ENCODE assay signal across 19 mouse cellular contexts in genomic region chr10:94926297-94926696, GRCm38 (mm10). TPM values are rescaled to one million over a fixed set of nuclear protein-coding genes. Genes with fewer than 3 reads are reported as not detected.
DNase-seq lines count a peak whose midpoint lies in the region; ATAC-seq and TF ChIP-seq lines count a peak whose summit lies in the region.
"Had no signal": no experiment of that assay in that cellular context is flagged by ENCODE, and none has a peak within 500 bp of the region (broad histone marks: within the 10 kb centered on the region; RNA-seq: fewer than 3 reads in every experiment).

No protein-coding gene starts in this region.

- no peak for TF ChIP-seq POLR2A in brain, embryonic 14.5 days (IDR thresholded peaks at IDR 0.05; ENCODE audit: borderline replicate concordance, extremely low read depth, insufficient read depth, insufficient read length, poor library complexity, severe bottlenecking)

- no peak overlapping the region for H3K4me2 ChIP-seq in hindbrain, embryonic 14.5 days (replicated peaks)
- H3K4me2 ChIP-seq in hindbrain, embryonic 16.5 days (ENCODE audit: low read length): no peak overlapping the region
- no peak overlapping the region for H3K4me2 ChIP-seq in forebrain, embryonic 14.5 days (ENCODE audit: low read length)
- H3K4me2 ChIP-seq in midbrain, embryonic 14.5 days (ENCODE audit: low read length): no peak overlapping the region
- H3K4me2 ChIP-seq: limb, embryonic 15.5 days had no signal

- H3K27me3 ChIP-seq in hindbrain, embryonic 14.5 days (ENCODE audit: control insufficient read depth, insufficient read depth, low read length): no peaks in the 10 kb centered on the region
- no peaks in the 10 kb centered on the region for H3K27me3 ChIP-seq in hindbrain, embryonic 16.5 days (replicated peaks; ENCODE audit: control insufficient read depth, insufficient read depth, low read length)
- no peaks in the 10 kb centered on the region for H3K27me3 ChIP-seq in forebrain, embryonic 14.5 days (replicated peaks; ENCODE audit: control insufficient read depth, insufficient read depth, low read length)
- H3K27me3 ChIP-seq in midbrain, embryonic 14.5 days (ENCODE audit: control insufficient read depth, insufficient read depth, low read length): no peaks in the 10 kb centered on the region
- H3K27me3 ChIP-seq: limb, embryonic 15.5 days; megakaryocyte, embryonic 14.5 days had no signal

- DNase-seq in hindbrain, embryonic 14.5 days (ENCODE audit: low spot score): no peak
- DNase-seq in brain, embryonic 14.5 days (ENCODE audit: low read depth): peak; percentile 67
- DNase-seq in forebrain, embryonic 14.5 days (ENCODE audit: low spot score): peak; percentile 33
- DNase-seq in midbrain, embryonic 14.5 days: no peak
- no peak for DNase-seq in thymus, postnatal 14 days
- DNase-seq in thymus, postnatal 4 days: no peak
- DNase-seq: adrenal gland, postnatal 14 days; cerebellum, adult 11-12 months; cerebellum, postnatal 14 days; kidney, adult 18-20 months; kidney, postnatal 10 days; lung, adult 2 months; thymus, postnatal 36 days had no signal

- peaks cover 26% of the 10 kb centered on the region; the same call in 1 of the 2 replicates for H3K4me1 ChIP-seq in hindbrain, embryonic 14.5 days (replicated peaks; ENCODE audit: control insufficient read depth, insufficient read depth, low read length)
- peaks cover 5% of the 10 kb centered on the region; the same call in 1 of the 2 replicates for H3K4me1 ChIP-seq in hindbrain, embryonic 16.5 days (ENCODE audit: control insufficient read depth, insufficient read depth, low read depth, low read length)
- H3K4me1 ChIP-seq in forebrain, embryonic 14.5 days (ENCODE audit: control insufficient read depth, insufficient read depth, low read length): peaks cover 14% of the 10 kb centered on the region; the same call in 1 of the 2 replicates
- H3K4me1 ChIP-seq in midbrain, embryonic 14.5 days (ENCODE audit: control insufficient read depth, insufficient read depth, low read length): peaks cover 13% of the 10 kb centered on the region; the same call in 1 of the 2 replicates
- H3K4me1 ChIP-seq: limb, embryonic 15.5 days had no signal

- no peaks in the 10 kb centered on the region for H3K9me3 ChIP-seq in hindbrain, embryonic 14.5 days (ENCODE audit: control insufficient read depth, low read length)
- H3K9me3 ChIP-seq in hindbrain, embryonic 16.5 days (ENCODE audit: control insufficient read depth, low read length): no peaks in the 10 kb centered on the region
- no peaks in the 10 kb centered on the region for H3K9me3 ChIP-seq in forebrain, embryonic 14.5 days (replicated peaks; ENCODE audit: control insufficient read depth, low read length)
- H3K9me3 ChIP-seq in midbrain, embryonic 14.5 days (ENCODE audit: control insufficient read depth, low read length): no peaks in the 10 kb centered on the region
- H3K9me3 ChIP-seq: G1E; heart, embryonic 10.5 days; limb, embryonic 15.5 days; megakaryocyte, embryonic 14.5 days had no signal

- TF ChIP-seq CTCF in brain, embryonic 14.5 days (IDR thresholded peaks at IDR 0.05; ENCODE audit: borderline replicate concordance, extremely low read depth, insufficient read depth, insufficient read length): no peak

- 22% methylated on average over 3 of the region's 3 CpGs for WGBS in hindbrain, embryonic 14.5 days
- WGBS in hindbrain, embryonic 16.5 days: 23% methylated on average over 3 of the region's 3 CpGs
- 1% methylated on average over 3 of the region's 3 CpGs for WGBS in forebrain, embryonic 14.5 days
- WGBS in midbrain, embryonic 14.5 days: 13% methylated on average over 3 of the region's 3 CpGs

- H3K9ac ChIP-seq in hindbrain, embryonic 14.5 days: no peak overlapping the region
- H3K9ac ChIP-seq in hindbrain, embryonic 16.5 days (ENCODE audit: low read depth, low read length): no peak overlapping the region
- H3K9ac ChIP-seq in forebrain, embryonic 14.5 days (ENCODE audit: low read length): no peak overlapping the region
- H3K9ac ChIP-seq in midbrain, embryonic 14.5 days (replicated peaks; ENCODE audit: low read length): no peak overlapping the region
- H3K9ac ChIP-seq: limb, embryonic 15.5 days had no signal

- H3K27ac ChIP-seq in hindbrain, embryonic 14.5 days: peak overlapping the region; percentile 47; the same call in 1 of the 2 replicates
- no peak overlapping the region for H3K27ac ChIP-seq in hindbrain, embryonic 16.5 days (ENCODE audit: low read depth, low read length)
- peak overlapping the region; percentile 55 for H3K27ac ChIP-seq in forebrain, embryonic 14.5 days (ENCODE audit: low read depth, low read length)
- peak overlapping the region; percentile 45; the same call in 1 of the 2 replicates for H3K27ac ChIP-seq in midbrain, embryonic 14.5 days (replicated peaks; ENCODE audit: low read depth, low read length)
- H3K27ac ChIP-seq: heart, embryonic 10.5 days; limb, embryonic 15.5 days had no signal

- H3K36me3 ChIP-seq in hindbrain, embryonic 14.5 days (replicated peaks; ENCODE audit: control insufficient read depth, insufficient read depth): peaks cover 8% of the 10 kb centered on the region
- no peaks in the 10 kb centered on the region for H3K36me3 ChIP-seq in hindbrain, embryonic 16.5 days (ENCODE audit: control insufficient read depth, insufficient read depth, low read length)
- 0 out of 2 replicates have a peak, but pooled peaks cover 4% of the 10 kb centered on the region for H3K36me3 ChIP-seq in forebrain, embryonic 14.5 days (ENCODE audit: control insufficient read depth, insufficient read depth, low read length)
- 0 out of 2 replicates have a peak, but pooled peaks cover 8% of the 10 kb centered on the region for H3K36me3 ChIP-seq in midbrain, embryonic 14.5 days (ENCODE audit: control insufficient read depth, insufficient read depth, low read length)
- H3K36me3 ChIP-seq: heart, embryonic 10.5 days; limb, embryonic 15.5 days had no signal

- no peak overlapping the region for H3K4me3 ChIP-seq in hindbrain, embryonic 14.5 days (replicated peaks; ENCODE audit: low read length)
- no peak overlapping the region for H3K4me3 ChIP-seq in hindbrain, embryonic 16.5 days (ENCODE audit: low read length)
- H3K4me3 ChIP-seq in forebrain, embryonic 14.5 days (ENCODE audit: low read depth, low read length): no peak overlapping the region
- H3K4me3 ChIP-seq in midbrain, embryonic 14.5 days (replicated peaks; ENCODE audit: low read depth, low read length): no peak overlapping the region
- H3K4me3 ChIP-seq: heart, embryonic 10.5 days; limb, embryonic 15.5 days had no signal

- no peak for ATAC-seq in hindbrain, embryonic 14.5 days (ENCODE audit: low FRiP score)
- no peak for ATAC-seq in hindbrain, embryonic 16.5 days
- peak; percentile 65; the same call in 1 of the 2 replicates for ATAC-seq in forebrain, embryonic 14.5 days
- ATAC-seq in midbrain, embryonic 14.5 days (ENCODE audit: low FRiP score, low TSS enrichment): no peak
- ATAC-seq in megakaryocyte-erythroid progenitor cell, adult 5-6 weeks (replicated peaks; ENCODE audit: low FRiP score, low TSS enrichment, poor library complexity, severe bottlenecking): no peak

RNA-seq across cellular contexts. Expression of gene Plxnc1, which starts 18.3 kb away (rescaled TPM):
- 15.5 and 16.3 TPM in 2 replicates for polyA plus RNA-seq in hindbrain, embryonic 14.5 days (2014; fragmentation: Nextera tagmentation; extraction: Ambion mirVana)
- 8.3 and 8.4 TPM in 2 replicates for polyA plus RNA-seq in hindbrain, embryonic 16.5 days (2015; fragmentation: Nextera tagmentation; extraction: Ambion mirVana)
- polyA plus RNA-seq in brain, embryonic 14.5 days (2012; rRNA removed): 22.5 and 31.1 TPM in 2 replicates
- polyA plus RNA-seq in forebrain, embryonic 14.5 days (2014; fragmentation: Nextera tagmentation; extraction: Ambion mirVana): 14.4 and 15.0 TPM in 2 replicates
- 23.0 and 23.4 TPM in 2 replicates for polyA plus RNA-seq in midbrain, embryonic 14.5 days (2014; fragmentation: Nextera tagmentation; extraction: Ambion mirVana)
- total RNA-seq in megakaryocyte-erythroid progenitor cell, adult 5-6 weeks (2014; fragmentation: Nextera tagmentation): 60.9 and 112 TPM in 2 replicates
- 46.9 and 67.8 TPM in 2 replicates for total RNA-seq in megakaryocyte-erythroid progenitor cell, adult 5-6 weeks (2017)

Comparison
In these comparisons a context has a peak if more than half of its experiments do, and no peak if none do; other contexts are left out.
1. DNase-seq: peak in brain, embryonic 14.5 days (single experiment) and forebrain, embryonic 14.5 days (single experiment); none in hindbrain, embryonic 14.5 days (single experiment), midbrain, embryonic 14.5 days (single experiment), thymus, postnatal 14 days (single experiment) and thymus, postnatal 4 days (single experiment).